Mouse (Mus musculus) MEL-GATA-1-ER (cell line): ENCODE data around the gene Grin1.
"Not testable (repeated sequence)": the region's sequence is repeated elsewhere in the genome, so short reads cannot be mapped to it uniquely, and the experiment has no call there.

Experiments used
- DNase-seq: peaks from one replicate; pipeline ENCODE4 v3.0.0-alpha.2; 2012; ENCODE audit warnings: low read depth; ENCODE audit errors: extremely low read depth

The Grin1 gene

DNA sequence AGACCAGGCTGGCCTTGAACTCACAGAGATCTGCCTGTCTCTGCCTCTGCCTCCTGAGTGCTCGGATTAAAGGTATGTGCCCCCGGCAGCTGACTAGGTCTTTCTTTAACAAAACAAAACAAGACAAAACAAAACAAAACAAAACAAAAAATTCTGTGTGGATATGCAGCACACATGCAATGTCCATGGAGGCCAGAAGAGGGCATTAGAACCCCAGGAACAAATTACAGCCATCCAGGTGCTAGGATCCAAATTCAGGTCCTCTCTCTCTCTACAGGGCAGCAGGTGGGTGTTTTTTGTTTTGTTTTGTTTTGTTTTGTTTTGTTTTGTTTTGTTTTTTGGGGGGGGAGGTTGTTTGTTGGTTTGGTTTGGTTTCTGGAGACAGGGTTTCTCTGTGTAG lies 60.1 kb downstream of the Grin1 start:
- no peak for DNase-seq

DNA sequence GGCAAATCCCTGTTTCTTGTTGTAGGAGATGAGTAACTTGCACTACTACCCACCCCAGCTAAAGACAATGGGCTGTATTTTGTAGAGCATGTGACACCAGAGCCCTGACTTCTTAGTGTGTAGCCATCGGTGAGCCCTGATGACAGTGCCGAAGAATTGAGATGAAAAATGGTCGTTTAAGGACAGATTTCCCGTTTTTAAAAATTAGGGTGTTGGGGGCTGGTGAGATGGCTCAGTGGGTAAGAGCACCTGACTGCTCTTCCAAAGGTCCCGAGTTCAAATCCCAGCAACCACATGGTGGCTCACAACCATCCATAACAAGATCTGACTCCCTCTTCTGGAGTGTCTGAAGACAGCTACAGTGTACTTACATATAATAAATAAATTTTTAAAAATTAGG lies 61.7 kb downstream of the Grin1 start:
- DNase-seq, result not testable (repeated sequence)

DNA sequence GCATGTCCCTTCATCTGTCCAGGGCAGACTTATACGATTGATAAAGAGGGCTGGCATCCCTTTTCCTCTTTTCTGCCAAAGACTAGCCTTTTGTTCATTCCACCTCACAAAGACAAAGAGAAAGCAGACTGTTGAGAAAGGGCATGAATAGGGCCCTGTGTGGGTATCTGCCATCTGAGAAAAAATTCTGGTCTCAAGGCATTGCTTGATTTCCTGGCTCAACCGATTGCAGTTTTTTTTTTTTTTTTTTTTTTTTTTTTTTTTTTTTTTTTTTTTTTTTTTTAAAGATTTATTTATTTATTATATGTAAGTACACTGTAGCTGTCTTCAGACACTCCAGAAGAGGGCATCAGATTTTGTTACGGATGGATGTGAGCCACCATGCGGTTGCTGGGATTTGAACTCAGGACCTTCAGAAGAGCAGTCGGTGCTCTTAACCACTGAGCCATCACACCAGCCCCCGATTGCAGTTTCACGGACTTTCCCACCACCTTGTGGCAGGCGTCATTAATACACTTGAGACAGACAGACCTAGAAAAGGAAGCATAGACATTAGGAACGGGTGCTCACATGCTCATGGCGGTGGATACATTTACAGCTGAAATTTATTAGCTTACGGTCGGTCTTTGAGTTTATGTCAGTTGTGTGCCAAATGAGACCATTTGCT lies 62.4 kb downstream of the Grin1 start:
- peak; percentile 70 for DNase-seq

DNA sequence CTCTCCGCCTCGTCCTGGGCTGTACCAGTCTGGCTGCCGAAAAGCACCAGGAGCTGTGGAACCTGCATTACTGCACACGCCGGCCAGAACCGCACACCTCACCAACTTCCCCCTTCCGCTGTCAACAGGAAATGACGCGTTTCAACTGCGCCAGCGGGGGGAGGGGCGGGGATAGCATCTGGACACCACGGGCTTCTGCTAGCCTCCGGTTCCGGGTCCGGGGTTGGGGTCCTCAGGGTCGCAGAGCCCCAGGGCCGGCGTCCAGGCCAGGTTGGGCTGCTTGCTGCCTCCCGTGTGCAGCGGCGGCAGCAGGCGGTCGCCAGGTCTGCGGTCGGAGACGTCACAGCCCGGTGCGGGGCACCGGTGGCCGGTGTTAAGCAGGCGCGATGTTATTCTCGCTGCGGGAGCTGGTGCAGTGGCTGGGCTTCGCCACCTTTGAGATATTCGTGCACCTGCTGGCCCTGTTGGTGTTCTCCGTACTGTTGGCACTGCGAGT lies 63.7 kb downstream of the Grin1 start, which contains the start of gene Tmem203:
Gene Tmem203, plus strand, starts transcription at position 156 of the 496 bp plus-strand sequence.
- peak; percentile 78 for DNase-seq

DNA sequence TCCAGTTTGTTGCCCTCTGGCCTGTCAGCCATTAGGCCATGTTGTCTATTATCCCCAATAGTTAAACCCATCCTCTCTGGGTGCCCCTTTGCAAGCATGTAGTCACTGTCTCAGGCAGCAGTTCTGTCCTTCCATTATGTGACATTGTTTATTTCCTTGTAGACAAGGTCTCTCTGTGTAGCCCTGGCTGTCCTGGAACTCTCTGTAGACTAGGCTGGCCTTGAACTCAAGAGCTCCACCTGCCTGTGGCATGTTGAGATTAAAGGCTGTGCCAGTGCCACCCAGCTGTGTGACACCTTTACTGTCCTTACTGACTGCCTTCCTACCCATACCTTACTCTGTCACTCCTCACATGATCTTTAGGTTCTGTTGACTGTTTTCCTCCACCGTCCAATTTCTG lies 66.7 kb downstream of the Grin1 start:
- DNase-seq, result no peak

DNA sequence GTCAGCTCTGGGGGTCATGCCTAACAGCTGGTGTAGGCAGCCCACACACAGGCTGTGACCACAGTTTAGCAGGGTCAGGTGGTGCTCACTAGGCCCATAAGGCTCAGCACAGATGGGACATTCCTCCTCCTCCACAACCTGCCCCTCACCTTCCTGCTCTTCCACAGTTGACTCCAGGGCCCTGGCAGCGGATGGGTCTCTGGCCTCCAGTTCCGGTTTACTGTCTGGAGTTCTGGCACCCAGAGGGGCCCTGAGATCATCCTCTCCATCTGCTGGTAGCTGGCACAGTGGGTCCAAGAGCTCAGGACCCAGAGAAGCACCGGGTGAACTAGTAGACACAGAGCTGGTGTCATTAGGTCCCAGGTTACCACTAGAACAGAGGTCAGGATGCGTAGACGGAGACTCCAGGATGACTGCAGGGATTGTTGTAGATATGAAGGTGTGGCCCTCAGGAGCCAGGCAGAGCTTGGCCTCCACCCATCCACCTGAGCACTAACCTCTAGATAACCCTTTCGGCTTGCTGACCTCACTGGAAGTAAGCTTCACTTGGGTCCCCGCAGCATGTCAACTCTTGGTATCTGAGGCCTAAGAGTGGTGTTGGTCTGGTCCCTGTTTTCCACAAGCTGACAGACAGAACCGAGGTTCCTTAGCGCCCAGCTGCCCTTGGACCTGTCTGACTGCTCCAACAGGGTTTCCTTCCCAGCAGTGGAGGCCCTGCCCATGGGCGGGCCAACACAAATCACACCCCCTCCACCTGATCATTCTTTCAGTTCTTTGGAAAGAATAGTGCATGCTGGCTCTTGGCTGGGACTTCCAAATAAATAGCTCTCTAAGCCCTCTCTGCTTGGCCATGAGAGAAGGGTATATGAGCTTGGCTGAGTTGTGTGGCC lies 72.6 kb downstream of the Grin1 start, which contains the start of gene AL732309.1:
Gene AL732309.1, minus strand, starts transcription at position 681 of the 890 bp plus-strand sequence.
- DNase-seq, result no peak

DNA sequence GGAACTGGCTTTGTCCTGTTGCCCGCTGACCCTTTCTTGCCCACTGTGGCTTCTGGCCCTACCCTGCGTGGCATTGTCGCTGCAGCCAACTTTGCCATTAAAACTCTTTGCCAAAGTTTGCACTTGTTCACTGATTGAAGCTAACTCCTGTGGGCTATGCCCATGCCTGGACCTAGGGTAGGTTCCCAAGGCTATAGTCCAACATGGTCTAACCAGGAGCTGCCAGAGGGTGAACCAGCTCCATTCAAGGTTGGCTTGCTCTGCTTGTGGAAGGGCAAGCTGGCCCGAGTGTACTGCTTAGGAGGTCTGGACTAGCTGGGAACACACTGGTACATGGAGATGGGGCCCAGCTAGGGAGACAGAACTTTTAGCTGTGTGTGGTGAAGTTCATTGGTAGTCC lies 74.8 kb downstream of the Grin1 start:
- DNase-seq, result no peak

DNA sequence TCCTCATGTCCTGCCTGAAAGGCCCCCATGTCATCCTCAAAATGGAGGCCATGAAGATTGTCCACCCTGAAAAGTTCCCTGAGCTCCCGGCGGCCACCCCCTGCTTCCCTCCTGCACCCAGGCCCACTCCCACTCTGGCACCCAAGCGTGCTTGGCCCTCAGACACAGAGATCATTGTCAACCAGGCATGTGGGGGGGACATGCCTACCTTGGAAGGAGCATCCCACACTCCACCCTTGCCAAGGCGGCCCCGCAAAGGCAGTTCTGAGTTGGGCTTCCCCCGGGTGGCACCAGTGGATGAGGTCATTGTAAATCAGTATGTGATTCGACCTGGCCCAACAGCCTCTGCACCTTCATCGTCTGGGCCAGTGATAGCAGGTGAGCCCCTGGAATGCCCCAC lies 75.6 kb downstream of the Grin1 start:
- DNase-seq, result no peak

DNA sequence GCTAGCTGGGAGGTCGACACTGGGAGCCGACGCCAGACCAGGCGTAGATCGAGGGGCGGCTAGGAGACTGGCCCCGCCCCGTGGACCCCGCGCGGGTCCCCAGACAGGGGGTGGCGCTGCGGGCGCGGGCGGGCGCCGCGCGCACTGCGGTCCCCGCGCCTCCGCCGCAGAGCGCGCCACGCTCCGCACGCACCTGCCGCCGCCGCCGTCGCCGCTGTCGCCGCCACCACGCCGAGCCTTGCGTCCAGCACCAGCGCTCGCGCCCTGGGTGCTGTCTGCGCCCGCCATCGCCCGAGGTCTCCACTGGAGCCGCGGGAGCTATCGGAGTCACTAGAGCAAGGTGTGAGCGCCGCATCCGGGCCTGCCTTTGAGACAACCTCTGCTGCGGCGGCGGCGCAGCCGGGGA lies 76.9 kb downstream of the Grin1 start, which contains the start of the genes Rnf208 and Cysrt1:
Gene Rnf208, plus strand, starts transcription at position 155 of the 406 bp plus-strand sequence.
Gene Cysrt1, minus strand, starts transcription at position 352 of the 406 bp plus-strand sequence.
- no peak for DNase-seq

DNA sequence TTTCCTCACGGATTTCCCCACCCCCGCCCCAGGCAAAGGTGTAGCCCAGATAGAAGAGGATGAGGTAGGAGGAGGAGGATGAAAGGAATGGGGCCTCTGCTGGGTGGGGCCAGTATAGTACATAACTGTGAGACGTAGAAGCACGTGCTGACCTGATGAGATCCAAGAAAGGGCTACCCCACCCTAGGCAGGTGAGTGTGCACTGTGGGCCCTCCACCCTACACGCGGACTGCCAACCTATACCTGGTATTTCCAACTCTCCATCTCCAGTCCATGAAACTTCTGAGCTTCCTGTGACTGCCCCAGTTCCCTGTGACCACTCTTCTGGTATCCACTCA lies 77.6 kb downstream of the Grin1 start:
- DNase-seq, result no peak
